Mouse (Mus musculus): ENCODE data around the gene Ankrd34b. TPM values are rescaled to one million over a fixed set of nuclear protein-coding genes. Genes with fewer than 3 reads are reported as not detected.

The Ankrd34b gene
- total and polyA plus RNA-seq, 3 experiments, result not detected

GRCm38 (mm10) chr13:92470151-92470550 lies 44.5 kb downstream of the Ankrd34b start:
- no peak overlapping the region for H3K4me3 ChIP-seq (ENCODE audit: control insufficient read depth in 1 of 2, insufficient read depth in 1 of 2, low read depth in 2 of 2, low read length in 2 of 2)
- TF ChIP-seq JUND (IDR thresholded peaks at IDR 0.05; ENCODE audit: low read depth, low read length) (no peak), MYB (IDR thresholded peaks at IDR 0.05; ENCODE audit: low read depth, low read length) (no peak), ETS1 (IDR thresholded peaks at IDR 0.05; ENCODE audit: low read depth, low read length) (no peak), TAL1 (IDR thresholded peaks at IDR 0.05; ENCODE audit: low read length) (no peak), MAX (IDR thresholded peaks at IDR 0.05; ENCODE audit: low read length) (no peak), POLR2AphosphoS2 (IDR thresholded peaks at IDR 0.05; ENCODE audit: low read length) (no peak), ZNF384 (IDR thresholded peaks at IDR 0.05; ENCODE audit: low read depth, low read length) (no peak), RCOR1 (IDR thresholded peaks at IDR 0.05; ENCODE audit: low read depth, low read length) (no peak), USF2 (IDR thresholded peaks at IDR 0.05; ENCODE audit: borderline replicate concordance in 1 of 2, insufficient read depth in 1 of 2, low read depth in 1 of 2, low read length in 2 of 2) (no peak), CHD1 (IDR thresholded peaks at IDR 0.05; ENCODE audit: low read depth, low read length) (no peak), SIN3A (IDR thresholded peaks at IDR 0.05; ENCODE audit: low read length) (no peak), SMC3 (IDR thresholded peaks at IDR 0.05; ENCODE audit: low read depth, low read length) (no peak), RAD21 (IDR thresholded peaks at IDR 0.05; ENCODE audit: low read depth, low read length) (no peak), UBTF (IDR thresholded peaks at IDR 0.05; ENCODE audit: borderline replicate concordance, insufficient read depth, low read depth, low read length) (no peak), NELFE (IDR thresholded peaks at IDR 0.05; ENCODE audit: low read depth, low read length) (no peak), HCFC1 (IDR thresholded peaks at IDR 0.05; ENCODE audit: low read depth, low read length) (no peak), USF1 (IDR thresholded peaks at IDR 0.05; ENCODE audit: low read depth, low read length) (no peak), GABPA (IDR thresholded peaks at IDR 0.05; ENCODE audit: low read depth, low read length) (no peak), ZC3H11A (IDR thresholded peaks at IDR 0.05; ENCODE audit: low read depth, low read length) (no peak), MXI1 (IDR thresholded peaks at IDR 0.05; ENCODE audit: low read depth, low read length) (no peak)

GRCm38 (mm10) chr13:92483348-92483747 lies 57.7 kb downstream of the Ankrd34b start:
- no peak overlapping the region for H3K27ac ChIP-seq (ENCODE audit: control insufficient read depth, low read depth, low read length)
- DNase-seq (ENCODE audit: low read depth, low spot score), result peak; percentile 53
- TF ChIP-seq SMC3 (IDR thresholded peaks at IDR 0.05; ENCODE audit: low read depth, low read length) (peak; percentile 75), NELFE (IDR thresholded peaks at IDR 0.05; ENCODE audit: low read depth, low read length) (no peak), ZNF384 (IDR thresholded peaks at IDR 0.05; ENCODE audit: low read depth, low read length) (no peak), MAX (IDR thresholded peaks at IDR 0.05; ENCODE audit: low read length) (0 out of 2 replicates have a peak, but pooled peaks have one; percentile 43), MAFK (IDR thresholded peaks at IDR 0.05; ENCODE audit: borderline replicate concordance, low read depth, low read length) (no peak), GABPA (IDR thresholded peaks at IDR 0.05; ENCODE audit: low read depth, low read length) (no peak), POLR2AphosphoS2 (IDR thresholded peaks at IDR 0.05; ENCODE audit: low read length) (no peak), NRF1 (IDR thresholded peaks at IDR 0.05; ENCODE audit: insufficient read depth, low read depth, low read length, poor library complexity, severe bottlenecking) (no peak), CHD2 (IDR thresholded peaks at IDR 0.05; ENCODE audit: low read length) (no peak), USF2 (IDR thresholded peaks at IDR 0.05; ENCODE audit: borderline replicate concordance in 1 of 2, insufficient read depth in 1 of 2, low read depth in 1 of 2, low read length in 2 of 2) (no peak), CTCF (IDR thresholded peaks at IDR 0.05 in 2 of 3, conservative IDR thresholded peaks at IDR 0.05 in 1 of 3; ENCODE audit: control insufficient read depth in 1 of 3, insufficient read depth in 1 of 3, low read depth in 2 of 3, low read length in 3 of 3, poor library complexity in 1 of 3, severe bottlenecking in 1 of 3) (peak; percentile 42 to 88 (median 64)), MYC (IDR thresholded peaks at IDR 0.05; ENCODE audit: low read depth, low read length) (peak; percentile 73; the same call in 1 of the 2 replicates), HCFC1 (IDR thresholded peaks at IDR 0.05; ENCODE audit: low read depth, low read length) (no peak), SIN3A (IDR thresholded peaks at IDR 0.05; ENCODE audit: low read length) (no peak), POLR2AphosphoS5 (IDR thresholded peaks at IDR 0.05; ENCODE audit: borderline replicate concordance, low read depth, low read length) (no peak), USF1 (IDR thresholded peaks at IDR 0.05; ENCODE audit: low read depth, low read length) (no peak), RAD21 (IDR thresholded peaks at IDR 0.05; ENCODE audit: low read depth, low read length) (peak; percentile 61)
- no peak overlapping the region for H3K9ac ChIP-seq (ENCODE audit: control insufficient read depth, low read depth, low read length, poor library complexity, severe bottlenecking)
- H3K79me2 ChIP-seq (ENCODE audit: control insufficient read depth, insufficient read depth, low read length, poor library complexity), result no peaks in the 10 kb centered on the region
- H3K9me3 ChIP-seq (replicated peaks; ENCODE audit: insufficient read depth, low read length), result no peaks in the 10 kb centered on the region
- H3K4me3 ChIP-seq (ENCODE audit: control insufficient read depth in 1 of 2, insufficient read depth in 1 of 2, low read depth in 2 of 2, low read length in 2 of 2), result peak overlapping the region; percentile 33 to 43; a peak in 2 of 4 replicates
- no peaks in the 10 kb centered on the region for H3K4me1 ChIP-seq (ENCODE audit: control insufficient read depth in 1 of 2, insufficient read depth in 2 of 2, low read length in 2 of 2)
- H3K36me3 ChIP-seq (ENCODE audit: control insufficient read depth in 1 of 2, insufficient read depth in 2 of 2, low read length in 2 of 2), result no peaks in the 10 kb centered on the region
- no peaks in the 10 kb centered on the region for H3K27me3 ChIP-seq (ENCODE audit: control insufficient read depth in 1 of 2, insufficient read depth in 2 of 2, low read length in 2 of 2)

More at GRCm38 (mm10) chr13:92470151-92470550, 44.5 kb downstream of the Ankrd34b start:
- Histone ChIP-seq H3K27ac (ENCODE audit: control insufficient read depth, low read depth, low read length) (no peak overlapping the region), H3K9ac (ENCODE audit: control insufficient read depth, low read depth, low read length, poor library complexity, severe bottlenecking) (no peak overlapping the region), H3K79me2 (ENCODE audit: control insufficient read depth, insufficient read depth, low read length, poor library complexity) (no peaks in the 10 kb centered on the region), H3K36me3 (ENCODE audit: control insufficient read depth in 1 of 2, insufficient read depth in 2 of 2, low read length in 2 of 2) (no peaks in the 10 kb centered on the region), H3K27me3 (ENCODE audit: control insufficient read depth in 1 of 2, insufficient read depth in 2 of 2, low read length in 2 of 2) (no peaks in the 10 kb centered on the region), H3K9me3 (replicated peaks; ENCODE audit: insufficient read depth, low read length) (no peaks in the 10 kb centered on the region), H3K4me1 (ENCODE audit: control insufficient read depth in 1 of 2, insufficient read depth in 2 of 2, low read length in 2 of 2) (no peaks in the 10 kb centered on the region)
- DNase-seq (ENCODE audit: low read depth, low spot score), result no peak
